Mouse (Mus musculus): Measurements from ENCODE around the gene Elp4. TPM values are rescaled to one million over a fixed set of nuclear protein-coding genes. Genes with fewer than 3 reads are reported as not detected.

Gene Elp4
- polyA plus RNA-seq, 1 experiment from 2014 or later = 28.2 TPM

GRCm38 (mm10) chr2:105799840-105800239 lies 104.5 kb downstream of the Elp4 start:
- WGBS = 71% methylated on average over 2 of the region's 2 CpGs

GRCm38 (mm10) chr2:105797842-105798241 lies 106.5 kb downstream of the Elp4 start:
- H3K27me3 ChIP-seq (replicated peaks; ENCODE audit: control insufficient read depth, insufficient read depth, low read length) = no peaks in the 10 kb centered on the region
- H3K4me1 ChIP-seq (ENCODE audit: control insufficient read depth, insufficient read depth, low read length) = no peaks in the 10 kb centered on the region
- no peaks in the 10 kb centered on the region for H3K9me3 ChIP-seq (ENCODE audit: control insufficient read depth, low read length)
- H3K27ac ChIP-seq (ENCODE audit: low read length) = no peak overlapping the region
- H3K36me3 ChIP-seq (ENCODE audit: control insufficient read depth, insufficient read depth, low read length) = no peaks in the 10 kb centered on the region
- H3K4me3 ChIP-seq (ENCODE audit: low read length) = no peak overlapping the region
- H3K4me2 ChIP-seq (ENCODE audit: low read depth, low read length) = no peak overlapping the region
- H3K9ac ChIP-seq (ENCODE audit: low read depth, low read length) = no peak overlapping the region
- no peak for ATAC-seq

More at GRCm38 (mm10) chr2:105799840-105800239, 104.5 kb downstream of the Elp4 start:
- H3K9me3 ChIP-seq (ENCODE audit: control insufficient read depth, low read length) = no peaks in the 10 kb centered on the region
- no peak overlapping the region for H3K4me3 ChIP-seq (ENCODE audit: low read length)
- no peak overlapping the region for H3K27ac ChIP-seq (ENCODE audit: low read length)
- H3K4me1 ChIP-seq (ENCODE audit: control insufficient read depth, insufficient read depth, low read length) = no peaks in the 10 kb centered on the region
- no peak overlapping the region for H3K9ac ChIP-seq (ENCODE audit: low read depth, low read length)
- H3K4me2 ChIP-seq (ENCODE audit: low read depth, low read length) = no peak overlapping the region
- no peaks in the 10 kb centered on the region for H3K27me3 ChIP-seq (replicated peaks; ENCODE audit: control insufficient read depth, insufficient read depth, low read length)
- no peaks in the 10 kb centered on the region for H3K36me3 ChIP-seq (ENCODE audit: control insufficient read depth, insufficient read depth, low read length)
- ATAC-seq = no peak

DNA sequence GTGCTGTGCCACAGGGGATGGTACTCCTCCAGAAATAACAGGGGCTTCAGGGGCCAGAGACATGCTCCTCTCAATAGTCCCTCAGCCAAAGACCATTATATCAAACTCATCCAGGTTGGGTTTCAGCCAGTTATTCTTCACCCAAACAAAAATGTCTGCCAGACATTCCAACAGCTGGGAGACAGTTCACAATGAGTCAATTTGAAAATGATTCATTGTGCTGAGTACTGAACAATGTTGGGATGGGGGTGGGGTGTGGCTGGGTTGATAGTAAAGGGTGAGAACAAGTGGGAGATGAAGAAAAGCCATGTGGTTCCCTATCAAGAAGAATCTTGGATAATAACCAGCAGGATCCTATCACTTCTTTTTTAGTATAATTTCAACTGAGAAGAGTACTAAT lies 108.3 kb downstream of the Elp4 start:
- Histone ChIP-seq H3K4me2 (ENCODE audit: low read depth, low read length) (no peak overlapping the region), H3K27ac (ENCODE audit: low read length) (no peak overlapping the region), H3K9me3 (ENCODE audit: control insufficient read depth, low read length) (no peaks in the 10 kb centered on the region), H3K36me3 (ENCODE audit: control insufficient read depth, insufficient read depth, low read length) (no peaks in the 10 kb centered on the region), H3K27me3 (replicated peaks; ENCODE audit: control insufficient read depth, insufficient read depth, low read length) (no peaks in the 10 kb centered on the region), H3K4me1 (ENCODE audit: control insufficient read depth, insufficient read depth, low read length) (no peaks in the 10 kb centered on the region), H3K4me3 (ENCODE audit: low read length) (no peak overlapping the region), H3K9ac (ENCODE audit: low read depth, low read length) (no peak overlapping the region)
- ATAC-seq = no peak

DNA sequence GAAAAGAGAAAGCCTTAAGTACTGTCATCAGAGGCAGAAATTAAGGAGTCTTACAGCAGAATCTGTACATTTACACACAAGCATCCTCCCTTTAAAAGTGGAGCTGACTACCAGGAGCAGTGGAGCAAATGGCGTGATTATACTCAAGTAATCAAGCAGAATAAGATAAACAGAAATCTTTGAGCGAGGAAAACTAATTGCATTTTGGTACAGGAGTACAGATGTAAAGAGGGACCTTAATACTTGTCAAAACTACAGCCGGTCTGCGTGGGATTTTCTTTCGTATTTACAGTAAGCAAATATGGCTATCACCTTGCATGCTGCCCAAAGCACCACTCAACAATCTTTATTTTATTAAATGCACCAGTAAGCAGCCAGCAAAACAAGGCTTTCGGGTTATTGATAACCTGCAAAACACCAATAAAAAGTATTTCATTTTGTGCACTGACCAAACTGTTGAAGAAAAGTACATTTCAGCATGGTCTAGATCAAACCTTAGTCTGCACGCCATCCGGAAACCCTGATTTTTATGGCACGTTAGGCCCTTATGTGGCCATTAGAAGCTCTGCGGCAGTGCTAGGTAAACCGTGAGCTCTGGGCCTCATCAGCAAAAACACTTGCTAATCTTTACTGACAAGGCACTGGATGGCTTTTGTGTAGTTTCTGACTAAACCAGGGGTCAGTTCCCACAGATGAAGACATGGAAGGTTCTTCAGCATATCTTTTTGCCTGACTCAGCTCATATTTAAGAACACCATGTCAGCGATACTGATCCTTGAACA lies 111.8 kb downstream of the Elp4 start:
- ATAC-seq = no peak
- Histone ChIP-seq H3K4me3 (ENCODE audit: low read length) (no peak overlapping the region), H3K9me3 (ENCODE audit: control insufficient read depth, low read length) (no peaks in the 10 kb centered on the region), H3K9ac (ENCODE audit: low read depth, low read length) (no peak overlapping the region), H3K4me1 (ENCODE audit: control insufficient read depth, insufficient read depth, low read length) (no peaks in the 10 kb centered on the region), H3K36me3 (ENCODE audit: control insufficient read depth, insufficient read depth, low read length) (no peaks in the 10 kb centered on the region), H3K27me3 (replicated peaks; ENCODE audit: control insufficient read depth, insufficient read depth, low read length) (no peaks in the 10 kb centered on the region), H3K27ac (ENCODE audit: low read length) (no peak overlapping the region), H3K4me2 (ENCODE audit: low read depth, low read length) (no peak overlapping the region)
- 71% methylated on average over 12 of the region's 12 CpGs for WGBS

DNA sequence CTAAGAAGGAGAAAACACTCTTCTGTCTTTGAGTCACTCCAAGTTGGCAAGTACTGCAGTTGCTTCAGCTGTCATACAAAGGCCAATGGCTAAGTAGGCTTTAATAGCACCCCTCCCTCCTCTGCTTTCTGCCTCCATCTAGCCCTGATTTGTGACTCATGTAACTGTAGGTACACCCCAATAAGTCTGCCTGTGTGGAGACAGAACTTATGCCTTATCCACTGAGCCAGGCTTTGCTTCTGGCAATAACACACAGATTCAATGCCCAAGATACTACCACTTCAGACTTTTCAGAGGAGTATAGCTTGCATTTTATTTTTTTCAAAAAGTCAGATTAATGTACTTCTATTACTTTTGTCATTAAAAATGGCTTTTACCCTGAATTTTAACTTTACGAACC lies 114.4 kb downstream of the Elp4 start:
- H3K27me3 ChIP-seq (replicated peaks; ENCODE audit: control insufficient read depth, insufficient read depth, low read length) = no peaks in the 10 kb centered on the region
- no peak overlapping the region for H3K9ac ChIP-seq (ENCODE audit: low read depth, low read length)
- ATAC-seq = no peak
- 95% methylated on average over 1 of the region's 1 CpGs for WGBS
- H3K9me3 ChIP-seq (ENCODE audit: control insufficient read depth, low read length) = no peaks in the 10 kb centered on the region
- no peak overlapping the region for H3K27ac ChIP-seq (ENCODE audit: low read length)
- H3K4me2 ChIP-seq (ENCODE audit: low read depth, low read length) = no peak overlapping the region
- no peak overlapping the region for H3K4me3 ChIP-seq (ENCODE audit: low read length)
- no peaks in the 10 kb centered on the region for H3K4me1 ChIP-seq (ENCODE audit: control insufficient read depth, insufficient read depth, low read length)
- H3K36me3 ChIP-seq (ENCODE audit: control insufficient read depth, insufficient read depth, low read length) = no peaks in the 10 kb centered on the region

DNA sequence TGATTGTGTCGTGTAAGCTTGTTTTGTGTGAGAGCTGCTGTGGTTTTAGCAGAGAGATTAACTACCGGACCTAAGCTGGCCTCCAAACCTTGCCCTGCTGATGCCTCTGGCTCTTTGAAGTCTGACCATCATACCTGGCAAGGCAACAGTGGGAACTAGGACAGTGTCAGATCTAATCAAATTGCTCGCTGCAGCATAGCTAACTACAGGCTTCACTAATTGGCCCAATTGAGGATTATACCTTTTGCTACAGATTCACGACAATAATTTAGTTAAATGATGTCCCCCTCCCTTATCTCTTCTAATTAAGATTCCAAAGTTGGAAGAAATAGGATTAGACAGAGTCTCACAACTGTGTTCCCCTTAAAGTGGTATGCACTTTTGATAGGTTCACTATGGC lies 116.6 kb downstream of the Elp4 start:
- H3K9ac ChIP-seq (ENCODE audit: low read depth, low read length) = no peak overlapping the region
- no peak overlapping the region for H3K27ac ChIP-seq (ENCODE audit: low read length)
- H3K36me3 ChIP-seq (ENCODE audit: control insufficient read depth, insufficient read depth, low read length) = no peaks in the 10 kb centered on the region
- no peak for ATAC-seq
- H3K4me1 ChIP-seq (ENCODE audit: control insufficient read depth, insufficient read depth, low read length) = no peaks in the 10 kb centered on the region
- no peaks in the 10 kb centered on the region for H3K27me3 ChIP-seq (replicated peaks; ENCODE audit: control insufficient read depth, insufficient read depth, low read length)
- no peak overlapping the region for H3K4me3 ChIP-seq (ENCODE audit: low read length)
- H3K4me2 ChIP-seq (ENCODE audit: low read depth, low read length) = no peak overlapping the region
- 84% methylated on average over 4 of the region's 4 CpGs for WGBS
- no peaks in the 10 kb centered on the region for H3K9me3 ChIP-seq (ENCODE audit: control insufficient read depth, low read length)

GRCm38 (mm10) chr2:105786986-105787385 lies 117.4 kb downstream of the Elp4 start:
- H3K27me3 ChIP-seq (replicated peaks; ENCODE audit: control insufficient read depth, insufficient read depth, low read length) = no peaks in the 10 kb centered on the region
- ATAC-seq = no peak
- no peaks in the 10 kb centered on the region for H3K9me3 ChIP-seq (ENCODE audit: control insufficient read depth, low read length)
- WGBS = 61% methylated on average over 2 of the region's 2 CpGs
- no peaks in the 10 kb centered on the region for H3K4me1 ChIP-seq (ENCODE audit: control insufficient read depth, insufficient read depth, low read length)
- no peak overlapping the region for H3K27ac ChIP-seq (ENCODE audit: low read length)
- H3K9ac ChIP-seq (ENCODE audit: low read depth, low read length) = no peak overlapping the region
- H3K36me3 ChIP-seq (ENCODE audit: control insufficient read depth, insufficient read depth, low read length) = no peaks in the 10 kb centered on the region
- H3K4me3 ChIP-seq (ENCODE audit: low read length) = no peak overlapping the region
- H3K4me2 ChIP-seq (ENCODE audit: low read depth, low read length) = no peak overlapping the region

DNA sequence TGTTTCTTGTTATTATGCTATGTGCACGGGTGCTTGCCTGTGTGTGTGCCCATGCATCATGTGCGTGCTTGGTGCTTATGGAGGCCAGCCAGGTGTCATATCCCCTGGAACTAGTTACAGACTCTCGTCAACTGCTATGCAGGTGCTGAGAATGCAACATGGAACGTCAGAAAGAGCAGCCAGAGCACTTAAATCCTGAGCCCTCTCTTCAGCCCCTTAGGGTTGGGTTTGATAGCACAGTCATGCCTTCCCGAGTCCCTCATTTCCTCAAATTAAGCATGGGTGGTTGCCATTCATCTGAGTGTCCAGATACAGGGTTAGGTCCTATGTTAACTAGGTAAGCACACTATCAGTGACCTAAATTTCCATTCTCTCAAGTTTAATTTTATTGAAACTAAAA lies 121.5 kb downstream of the Elp4 start:
- H3K4me1 ChIP-seq (ENCODE audit: control insufficient read depth, insufficient read depth, low read length) = no peaks in the 10 kb centered on the region
- H3K4me3 ChIP-seq (ENCODE audit: low read length) = no peak overlapping the region
- WGBS = 84% methylated on average over 5 of the region's 5 CpGs
- no peak overlapping the region for H3K27ac ChIP-seq (ENCODE audit: low read length)
- no peak overlapping the region for H3K9ac ChIP-seq (ENCODE audit: low read depth, low read length)
- no peak overlapping the region for H3K4me2 ChIP-seq (ENCODE audit: low read depth, low read length)
- no peak for ATAC-seq
- H3K9me3 ChIP-seq (ENCODE audit: control insufficient read depth, low read length) = no peaks in the 10 kb centered on the region
- no peaks in the 10 kb centered on the region for H3K36me3 ChIP-seq (ENCODE audit: control insufficient read depth, insufficient read depth, low read length)
- no peaks in the 10 kb centered on the region for H3K27me3 ChIP-seq (replicated peaks; ENCODE audit: control insufficient read depth, insufficient read depth, low read length)

- ATAC-seq = no peak
- Histone ChIP-seq H3K4me2 (ENCODE audit: low read depth, low read length) (no peak overlapping the region), H3K9ac (ENCODE audit: low read depth, low read length) (no peak overlapping the region), H3K4me1 (ENCODE audit: control insufficient read depth, insufficient read depth, low read length) (no peaks in the 10 kb centered on the region), H3K9me3 (ENCODE audit: control insufficient read depth, low read length) (no peaks in the 10 kb centered on the region), H3K27me3 (replicated peaks; ENCODE audit: control insufficient read depth, insufficient read depth, low read length) (no peaks in the 10 kb centered on the region), H3K36me3 (ENCODE audit: control insufficient read depth, insufficient read depth, low read length) (no peaks in the 10 kb centered on the region), H3K27ac (ENCODE audit: low read length) (no peak overlapping the region), H3K4me3 (ENCODE audit: low read length) (no peak overlapping the region)
- WGBS = 83% methylated on average over 1 of the region's 1 CpGs
Observed at GRCm38 (mm10) chr2:105780739-105781138, 123.6 kb downstream of the Elp4 start.

GRCm38 (mm10) chr2:105779320-105779891 lies 125.0 kb downstream of the Elp4 start:
- H3K4me3 ChIP-seq (ENCODE audit: low read length) = no peak overlapping the region
- no peak overlapping the region for H3K4me2 ChIP-seq (ENCODE audit: low read depth, low read length)
- H3K27me3 ChIP-seq (replicated peaks; ENCODE audit: control insufficient read depth, insufficient read depth, low read length) = no peaks in the 10 kb centered on the region
- no peak overlapping the region for H3K9ac ChIP-seq (ENCODE audit: low read depth, low read length)
- 48% methylated on average over 6 of the region's 6 CpGs for WGBS
- no peaks in the 10 kb centered on the region for H3K36me3 ChIP-seq (ENCODE audit: control insufficient read depth, insufficient read depth, low read length)
- H3K4me1 ChIP-seq (ENCODE audit: control insufficient read depth, insufficient read depth, low read length) = no peaks in the 10 kb centered on the region
- no peaks in the 10 kb centered on the region for H3K9me3 ChIP-seq (ENCODE audit: control insufficient read depth, low read length)
- no peak for ATAC-seq
- H3K27ac ChIP-seq (ENCODE audit: low read length) = no peak overlapping the region
